Mouse (Mus musculus) ES-Bruce4 (cell line): ENCODE results near the gene Ifi214.
"Not testable (repeated sequence)": the region's sequence is repeated elsewhere in the genome, so short reads cannot be mapped to it uniquely, and the experiment has no call there.

ENCODE experiments used
- CTCF ChIP-seq: IDR thresholded peaks from one replicate; pipeline ENCODE4 v1.8.1; 2011; ENCODE audit warnings: low read depth, low read length
- EP300 ChIP-seq: IDR thresholded peaks from 2 replicates; pipeline ENCODE4 v1.6.1; 2011; ENCODE audit warnings: low read depth, low read length; ENCODE audit not compliant: insufficient read depth
- POLR2A ChIP-seq: IDR thresholded peaks from one replicate; pipeline ENCODE4 v1.8.1; 2011; ENCODE audit warnings: low read length; ENCODE audit not compliant: insufficient read depth

DNA sequence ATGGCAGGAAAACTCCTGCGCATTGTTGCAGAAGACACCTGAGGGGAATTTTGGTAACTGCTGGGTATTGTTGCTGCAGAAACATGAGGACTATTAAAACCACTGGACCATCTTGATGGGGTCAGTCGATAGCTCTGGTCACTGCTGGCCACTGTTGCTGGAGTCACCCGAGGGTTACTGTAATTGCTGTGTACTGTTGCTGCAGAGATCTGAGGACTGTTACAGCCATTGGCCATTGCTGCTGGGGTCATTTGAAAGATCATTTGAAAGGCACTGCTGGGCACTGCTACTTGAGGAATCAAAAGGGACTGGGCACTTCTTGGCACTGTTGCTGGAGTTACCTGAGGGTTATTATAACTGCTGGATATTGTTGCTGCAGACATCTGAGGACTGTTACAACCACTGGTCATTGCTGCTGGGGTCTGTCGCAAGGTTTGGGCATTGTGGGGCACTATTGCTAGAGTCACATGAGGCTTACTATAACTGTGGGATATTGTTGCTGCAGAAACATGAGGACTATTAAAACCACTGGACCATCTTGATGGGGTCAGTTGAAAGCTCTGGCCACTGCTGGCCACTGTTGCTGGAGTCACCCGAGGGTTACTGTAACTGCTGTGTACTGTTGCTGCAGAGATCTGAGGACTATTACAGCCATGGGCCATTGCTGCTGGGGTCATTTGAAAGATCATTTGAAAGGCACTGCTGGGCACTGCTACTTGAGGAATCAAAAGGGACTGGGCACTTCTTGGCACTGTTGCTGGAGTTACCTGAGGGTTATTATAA, 55.2 kb downstream of the Ifi214 start:
- not testable (repeated sequence) for TF ChIP-seq CTCF, POLR2A, EP300
